Mouse (Mus musculus) embryonic fibroblast, embryonic 13.5 days (primary cell): ENCODE results near the gene Mgat1. TPM values are rescaled to one million over a fixed set of nuclear protein-coding genes. Genes with fewer than 3 reads are reported as not detected.

Experiments
- H3K27ac ChIP-seq: 2 replicates; pipeline ENCODE4 v1.5.1; 2012; ENCODE audit warnings: low read length, control low read depth, inconsistent platforms; ENCODE audit not compliant: insufficient read depth
- H3K4me1 ChIP-seq: 2 replicates; pipeline ENCODE4 v1.6.1; 2011; ENCODE audit warnings: low read length; ENCODE audit not compliant: control insufficient read depth, insufficient read depth
- H3K4me3 ChIP-seq: 2 replicates; pipeline ENCODE4 v1.5.1; 2011; ENCODE audit warnings: mild to moderate bottlenecking, control low read depth, low read length; ENCODE audit not compliant: insufficient read depth
- CTCF ChIP-seq: IDR thresholded peaks from 2 replicates; pipeline ENCODE4 v1.5.1; 2011; ENCODE audit warnings: mild to moderate bottlenecking, control low read depth, low read length, moderate library complexity, borderline replicate concordance; ENCODE audit not compliant: insufficient read depth
- POLR2A ChIP-seq: IDR thresholded peaks from 2 replicates; pipeline ENCODE4 v1.6.1; 2011; ENCODE audit warnings: low read depth, mild to moderate bottlenecking, control low read depth, low read length, moderate library complexity
- polyA plus RNA-seq: library from polyadenylated mRNA; stranded (reverse); fragments of >200 nt; gene quantifications from 2 replicates; pipeline ENCODE4 v1.2.4, GENCODE M21; 2011; ENCODE audit warnings: low read depth; ENCODE audit not compliant: missing spikeins, insufficient read length

Gene Mgat1
- polyA plus RNA-seq, 1 experiment: 79.0 TPM

GRCm38 (mm10) chr11:49241471-49241870 is 2.5 kb upstream of the Mgat1 start:
- Histone ChIP-seq H3K27ac (no peak overlapping the region), H3K4me1 (peaks cover 4% of the 10 kb centered on the region), H3K4me3 (no peak overlapping the region)
- TF ChIP-seq POLR2A (no peak), CTCF (no peak)

GRCm38 (mm10) chr11:49242944-49243626 is 906 bp upstream of the Mgat1 start:
- Histone ChIP-seq H3K4me1 (peaks cover 10% of the 10 kb centered on the region), H3K4me3 (peak overlapping the region; percentile 77), H3K27ac (peak overlapping the region; percentile 94)
- TF ChIP-seq CTCF (no peak), POLR2A (no peak; the same call in 1 of the 2 replicates)

- TF ChIP-seq CTCF (no peak), POLR2A (0 out of 2 replicates have a peak, but pooled peaks have one; percentile 30)
- Histone ChIP-seq H3K27ac (peak overlapping the region; percentile 79), H3K4me3 (peak overlapping the region; percentile 64), H3K4me1 (peaks cover 17% of the 10 kb centered on the region)
Measured at GRCm38 (mm10) chr11:49244595-49244930, 572 bp downstream of the Mgat1 start.

- TF ChIP-seq POLR2A (peak; percentile 64), CTCF (no peak)
Measured at GRCm38 (mm10) chr11:49245176-49245575, 1.2 kb downstream of the Mgat1 start.

GRCm38 (mm10) chr11:49245634-49246415 is 1.8 kb downstream of the Mgat1 start:
- H3K4me1 ChIP-seq: peaks cover 18% of the 10 kb centered on the region
- peak overlapping the region; percentile 64 for H3K4me3 ChIP-seq
- peak overlapping the region; percentile 17; the same call in 1 of the 2 replicates for H3K27ac ChIP-seq
- TF ChIP-seq CTCF (no peak), POLR2A (no peak)

More at GRCm38 (mm10) chr11:49245176-49245575, 1.2 kb downstream of the Mgat1 start:
- Histone ChIP-seq H3K4me3 (peak overlapping the region; percentile 64), H3K4me1 (peaks cover 18% of the 10 kb centered on the region), H3K27ac (peak overlapping the region; percentile 79)

- no peak for TF ChIP-seq CTCF
- no peak for TF ChIP-seq POLR2A
Measured at GRCm38 (mm10) chr11:49246523-49246922, 2.5 kb downstream of the Mgat1 start.

GRCm38 (mm10) chr11:49247255-49247654 is 3.3 kb downstream of the Mgat1 start:
- Histone ChIP-seq H3K27ac (peak overlapping the region; percentile 45), H3K4me1 (peaks cover 21% of the 10 kb centered on the region), H3K4me3 (no peak overlapping the region)
- TF ChIP-seq CTCF (no peak), POLR2A (no peak)

More at GRCm38 (mm10) chr11:49246523-49246922, 2.5 kb downstream of the Mgat1 start:
- Histone ChIP-seq H3K27ac (no peak overlapping the region), H3K4me1 (peaks cover 20% of the 10 kb centered on the region), H3K4me3 (no peak overlapping the region)

GRCm38 (mm10) chr11:49248226-49248973 is 4.4 kb downstream of the Mgat1 start:
- Histone ChIP-seq H3K4me3 (no peak overlapping the region), H3K4me1 (peaks cover 21% of the 10 kb centered on the region), H3K27ac (0 out of 2 replicates have a peak overlapping the region, but pooled peaks have one; percentile 31)
- TF ChIP-seq CTCF (no peak), POLR2A (no peak)

GRCm38 (mm10) chr11:49248974-49249700 is 5.1 kb downstream of the Mgat1 start:
- TF ChIP-seq POLR2A: no peak
- TF ChIP-seq CTCF: no peak
- H3K4me3 ChIP-seq: no peak overlapping the region
- peak overlapping the region; percentile 58; the same call in 1 of the 2 replicates for H3K27ac ChIP-seq
- H3K4me1 ChIP-seq: peaks cover 21% of the 10 kb centered on the region
